Mouse (Mus musculus): ENCODE results near the gene Sema6b. TPM values are rescaled to one million over a fixed set of nuclear protein-coding genes. Genes with fewer than 3 reads are reported as not detected.

Sema6b gene
- total and polyA plus RNA-seq, 2 experiments from 2014 or later = 0.81 to 10.4 TPM

DNA sequence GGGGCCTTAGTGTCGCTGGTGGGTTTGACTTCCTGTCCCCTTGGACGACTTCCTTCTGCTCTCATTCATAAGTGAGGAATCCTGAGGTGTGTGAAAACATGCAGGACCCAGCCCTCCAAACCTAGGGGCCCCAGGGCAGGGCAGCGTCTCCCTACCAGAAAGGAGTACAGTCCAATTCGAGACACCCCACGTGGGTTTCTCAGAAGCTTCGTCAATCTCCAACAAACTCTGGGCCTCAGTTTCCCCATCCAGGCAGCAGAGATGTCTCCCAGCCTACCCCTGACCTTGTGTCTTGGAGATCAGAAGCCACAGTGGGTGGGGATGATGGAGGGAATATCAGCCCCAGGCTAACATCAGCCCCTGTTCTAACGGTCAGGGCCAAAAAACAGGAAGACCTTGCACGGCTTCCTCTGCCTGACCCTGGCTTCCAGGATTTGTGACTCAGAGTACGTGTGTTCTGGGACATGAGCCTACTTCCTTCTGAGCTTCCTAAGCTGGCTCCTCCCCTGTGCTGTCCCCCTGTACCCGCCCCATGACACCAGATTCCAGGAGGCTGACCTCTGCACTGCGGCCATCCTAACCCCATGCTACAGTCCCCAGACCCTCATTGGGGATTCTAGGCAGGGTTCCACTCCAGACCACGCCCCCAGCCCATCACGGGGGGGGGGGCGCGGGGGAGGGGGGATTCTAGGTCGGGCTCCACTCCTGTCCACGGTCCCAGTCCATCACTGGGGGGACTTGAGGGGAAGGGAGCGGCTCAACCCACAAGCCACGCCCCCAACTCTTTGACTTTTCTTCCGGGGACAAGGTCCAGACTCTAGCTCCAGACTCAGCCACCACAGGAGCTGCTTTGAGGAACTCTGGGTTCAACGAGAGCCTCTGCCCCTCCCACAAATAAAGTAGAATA, 6.4 kb downstream of the Sema6b start:
- DNase-seq (ENCODE audit: low spot score) (peak; percentile 79), ATAC-seq (ENCODE audit: insufficient read depth, low read depth) (peak; percentile 77)
- peaks cover 14% of the 10 kb centered on the region for H3K27me3 ChIP-seq (ENCODE audit: control insufficient read depth, insufficient read depth, low read length)
- H3K9ac ChIP-seq (replicated peaks; ENCODE audit: low read depth, low read length) = peak overlapping the region; percentile 37; the same call in 1 of the 2 replicates
- peaks cover 10% of the 10 kb centered on the region for H3K4me1 ChIP-seq (ENCODE audit: control insufficient read depth, insufficient read depth)
- TF ChIP-seq CTCF (IDR thresholded peaks at IDR 0.05; ENCODE audit: low read depth) = no peak
- TF ChIP-seq EP300 (IDR thresholded peaks at IDR 0.05; ENCODE audit: low read depth) = peak; percentile 73; the same call in 1 of the 2 replicates
- peak overlapping the region; percentile 32 for H3K4me3 ChIP-seq (ENCODE audit: low read depth, low read length)
- H3K36me3 ChIP-seq (replicated peaks; ENCODE audit: control insufficient read depth, insufficient read depth, low read length) = no peaks in the 10 kb centered on the region
- H3K9me3 ChIP-seq (replicated peaks; ENCODE audit: control insufficient read depth, low read length) = 0 out of 2 replicates have a peak, but pooled peaks cover 5% of the 10 kb centered on the region
- H3K4me2 ChIP-seq (ENCODE audit: low read depth, low read length) = peak overlapping the region; percentile 63
- peak overlapping the region; percentile 85 for H3K27ac ChIP-seq (ENCODE audit: low read depth)
- whole genome bisulfite sequencing = 19% methylated on average over 18 of the region's 21 CpGs

DNA sequence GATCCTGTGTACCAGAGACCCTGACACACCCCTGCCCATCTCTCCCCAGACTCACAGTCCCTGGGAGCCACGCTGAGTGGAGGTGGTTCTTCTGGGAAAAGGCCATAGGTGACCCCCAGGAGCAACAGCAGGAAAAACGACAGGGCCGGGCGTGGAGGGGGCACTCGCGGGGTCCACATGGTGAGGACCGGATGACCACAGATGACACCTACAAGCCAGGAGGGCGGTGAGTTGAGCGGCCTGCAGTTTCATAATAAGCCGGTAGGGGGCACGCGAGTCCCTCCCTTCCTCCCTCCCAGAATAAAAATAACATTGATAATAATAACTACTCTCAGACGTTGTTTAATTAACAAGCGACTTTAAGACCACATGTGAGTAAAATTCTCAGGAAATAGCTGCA, 7.5 kb downstream of the Sema6b start:
- peak; percentile 75 for TF ChIP-seq CTCF (IDR thresholded peaks at IDR 0.05; ENCODE audit: low read depth)
- no peak for TF ChIP-seq EP300 (IDR thresholded peaks at IDR 0.05; ENCODE audit: low read depth)
- Histone ChIP-seq H3K9me3 (replicated peaks; ENCODE audit: control insufficient read depth, low read length) (0 out of 2 replicates have a peak, but pooled peaks cover 5% of the 10 kb centered on the region), H3K27me3 (ENCODE audit: control insufficient read depth, insufficient read depth, low read length) (0 out of 2 replicates have a peak, but pooled peaks cover 6% of the 10 kb centered on the region), H3K9ac (replicated peaks; ENCODE audit: low read depth, low read length) (no peak overlapping the region), H3K4me1 (ENCODE audit: control insufficient read depth, insufficient read depth) (peaks cover 10% of the 10 kb centered on the region; the same call in 1 of the 2 replicates), H3K36me3 (replicated peaks; ENCODE audit: control insufficient read depth, insufficient read depth, low read length) (no peaks in the 10 kb centered on the region), H3K4me3 (ENCODE audit: low read depth, low read length) (peak overlapping the region; percentile 1; the same call in 1 of the 2 replicates), H3K4me2 (ENCODE audit: low read depth, low read length) (peak overlapping the region; percentile 29; the same call in 1 of the 2 replicates), H3K27ac (ENCODE audit: low read depth) (no peak overlapping the region)
- WGBS = 4% methylated on average over 14 of the region's 14 CpGs
- ATAC-seq (ENCODE audit: insufficient read depth, low read depth) = no peak
- DNase-seq (ENCODE audit: low spot score) = peak; percentile 67

DNA sequence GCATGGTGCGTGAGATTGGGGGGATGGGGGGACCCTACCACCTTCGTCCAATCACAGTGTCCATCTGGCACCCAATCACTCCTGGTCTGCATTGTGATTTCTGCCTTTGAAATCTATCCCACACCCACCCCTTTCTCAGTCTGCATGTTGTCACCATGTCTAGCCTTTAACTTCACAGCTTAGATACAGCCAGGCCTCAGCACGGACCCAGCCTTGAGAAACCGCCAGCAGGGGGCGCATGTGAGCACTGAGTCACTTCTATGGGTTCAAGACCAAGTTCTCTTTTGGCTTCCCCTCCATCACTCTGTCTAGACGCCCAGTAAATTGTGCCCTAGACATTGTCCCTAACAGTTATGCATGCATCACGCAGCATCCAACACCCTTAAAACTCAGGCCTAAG, 8.3 kb downstream of the Sema6b start:
- TF ChIP-seq CTCF (IDR thresholded peaks at IDR 0.05; ENCODE audit: low read depth) = peak; percentile 51
- no peak for TF ChIP-seq EP300 (IDR thresholded peaks at IDR 0.05; ENCODE audit: low read depth)
- DNase-seq (ENCODE audit: low spot score) = no peak
- Histone ChIP-seq H3K27me3 (ENCODE audit: control insufficient read depth, insufficient read depth, low read length) (0 out of 2 replicates have a peak, but pooled peaks cover 6% of the 10 kb centered on the region), H3K4me1 (ENCODE audit: control insufficient read depth, insufficient read depth) (peaks cover 10% of the 10 kb centered on the region; the same call in 1 of the 2 replicates), H3K9ac (replicated peaks; ENCODE audit: low read depth, low read length) (no peak overlapping the region), H3K9me3 (replicated peaks; ENCODE audit: control insufficient read depth, low read length) (0 out of 2 replicates have a peak, but pooled peaks cover 5% of the 10 kb centered on the region), H3K4me3 (ENCODE audit: low read depth, low read length) (no peak overlapping the region), H3K27ac (ENCODE audit: low read depth) (no peak overlapping the region), H3K36me3 (replicated peaks; ENCODE audit: control insufficient read depth, insufficient read depth, low read length) (no peaks in the 10 kb centered on the region), H3K4me2 (ENCODE audit: low read depth, low read length) (no peak overlapping the region)
- no peak for ATAC-seq (ENCODE audit: insufficient read depth, low read depth)
- 43% methylated on average over 7 of the region's 7 CpGs for WGBS

DNA sequence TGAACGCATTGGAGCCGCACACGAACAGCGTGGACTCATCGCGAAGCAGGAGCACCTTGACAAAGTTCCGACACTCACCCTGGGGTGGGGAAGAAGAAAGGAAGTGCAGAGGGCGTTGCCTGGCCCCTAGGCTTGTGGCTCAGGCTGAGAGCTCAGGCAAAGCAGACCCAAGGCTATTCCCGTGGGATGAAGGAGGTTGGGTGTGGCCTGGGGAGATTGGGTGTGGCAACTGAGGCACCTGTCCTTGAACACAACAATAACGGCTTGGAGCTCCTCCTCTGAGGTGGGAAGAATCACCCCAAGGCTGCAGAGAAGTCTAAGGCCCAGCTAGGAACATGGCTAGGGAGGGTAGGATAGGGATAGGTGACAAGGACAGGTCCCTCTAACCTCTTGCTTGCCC, 9.0 kb downstream of the Sema6b start:
- WGBS = 91% methylated on average over 10 of the region's 10 CpGs

DNA sequence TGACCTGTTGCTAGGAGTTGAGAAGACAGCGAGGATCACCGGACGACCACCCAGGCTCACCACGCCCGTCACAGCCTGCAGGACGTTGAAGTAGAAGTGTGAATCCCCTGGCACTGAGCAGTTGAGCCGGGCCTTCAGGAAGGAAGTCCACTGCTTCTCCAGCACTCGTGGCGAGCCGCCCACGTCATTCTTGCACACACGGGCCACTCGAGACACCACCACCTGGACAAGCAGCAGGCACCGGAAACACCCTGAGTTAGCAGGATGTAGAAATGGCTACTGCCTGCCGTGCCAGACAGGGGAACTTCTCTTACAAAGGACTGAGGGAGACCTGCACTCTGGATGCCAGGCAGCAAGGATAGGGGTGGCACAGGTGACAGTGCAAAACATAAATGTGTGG, 11.9 kb downstream of the Sema6b start:
- Histone ChIP-seq H3K9me3 (replicated peaks; ENCODE audit: control insufficient read depth, low read length) (0 out of 2 replicates have a peak, but pooled peaks cover 5% of the 10 kb centered on the region), H3K4me3 (ENCODE audit: low read depth, low read length) (no peak overlapping the region), H3K9ac (replicated peaks; ENCODE audit: low read depth, low read length) (no peak overlapping the region), H3K36me3 (replicated peaks; ENCODE audit: control insufficient read depth, insufficient read depth, low read length) (no peaks in the 10 kb centered on the region), H3K4me2 (ENCODE audit: low read depth, low read length) (no peak overlapping the region), H3K4me1 (ENCODE audit: control insufficient read depth, insufficient read depth) (no peaks in the 10 kb centered on the region), H3K27ac (ENCODE audit: low read depth) (no peak overlapping the region), H3K27me3 (ENCODE audit: control insufficient read depth, insufficient read depth, low read length) (0 out of 2 replicates have a peak, but pooled peaks cover 5% of the 10 kb centered on the region)
- TF ChIP-seq EP300 (IDR thresholded peaks at IDR 0.05; ENCODE audit: low read depth) (no peak), CTCF (IDR thresholded peaks at IDR 0.05; ENCODE audit: low read depth) (no peak)
- DNase-seq (ENCODE audit: low spot score) (no peak), ATAC-seq (ENCODE audit: insufficient read depth, low read depth) (no peak)
- 65% methylated on average over 15 of the region's 15 CpGs for WGBS

More for the DNA sequence above, 9.0 kb downstream of the Sema6b start:
- H3K27me3 ChIP-seq (ENCODE audit: control insufficient read depth, insufficient read depth, low read length) = 0 out of 2 replicates have a peak, but pooled peaks cover 6% of the 10 kb centered on the region
- no peak for ATAC-seq (ENCODE audit: insufficient read depth, low read depth)
- DNase-seq (ENCODE audit: low spot score) = no peak
- H3K4me1 ChIP-seq (ENCODE audit: control insufficient read depth, insufficient read depth) = peaks cover 10% of the 10 kb centered on the region; the same call in 1 of the 2 replicates
- H3K9me3 ChIP-seq (replicated peaks; ENCODE audit: control insufficient read depth, low read length) = 0 out of 2 replicates have a peak, but pooled peaks cover 5% of the 10 kb centered on the region
- no peak for TF ChIP-seq EP300 (IDR thresholded peaks at IDR 0.05; ENCODE audit: low read depth)
- no peak overlapping the region for H3K4me3 ChIP-seq (ENCODE audit: low read depth, low read length)
- H3K27ac ChIP-seq (ENCODE audit: low read depth) = no peak overlapping the region
- H3K4me2 ChIP-seq (ENCODE audit: low read depth, low read length) = no peak overlapping the region
- H3K9ac ChIP-seq (replicated peaks; ENCODE audit: low read depth, low read length) = no peak overlapping the region
- H3K36me3 ChIP-seq (replicated peaks; ENCODE audit: control insufficient read depth, insufficient read depth, low read length) = no peaks in the 10 kb centered on the region
